Mouse (Mus musculus): ENCODE data around the gene Chp2.
A peak's percentile ranks its signal among the peaks of the same experiment; 100 is the strongest.

Chp2 gene

GRCm38 (mm10) chr7:122244166-122244565 lies 24.9 kb downstream of the Chp2 start:
- no peak for DNase-seq

- DNase-seq, result no peak
Observed at GRCm38 (mm10) chr7:122244584-122244983, 25.3 kb downstream of the Chp2 start.

- no peak for DNase-seq
Observed at GRCm38 (mm10) chr7:122245976-122246375, 26.7 kb downstream of the Chp2 start.

GRCm38 (mm10) chr7:122247254-122247864 lies 28.1 kb downstream of the Chp2 start:
- no peak for DNase-seq

GRCm38 (mm10) chr7:122249321-122249821 lies 30.1 kb downstream of the Chp2 start:
- no peak for DNase-seq

GRCm38 (mm10) chr7:122251197-122252011 lies 32.1 kb downstream of the Chp2 start:
- DNase-seq, result peak; percentile 94

GRCm38 (mm10) chr7:122256722-122257121 lies 37.4 kb downstream of the Chp2 start:
- DNase-seq, result no peak

GRCm38 (mm10) chr7:122258521-122258920 lies 39.2 kb downstream of the Chp2 start:
- DNase-seq, result no peak

- no peak for DNase-seq
Observed at GRCm38 (mm10) chr7:122260055-122260602, 40.8 kb downstream of the Chp2 start.

GRCm38 (mm10) chr7:122268983-122269486 lies 49.7 kb downstream of the Chp2 start:
- no peak for DNase-seq

- no peak for DNase-seq
Observed at GRCm38 (mm10) chr7:122272334-122272733, 53.0 kb downstream of the Chp2 start.
